Mouse (Mus musculus) lung, embryonic 16.5 days (tissue): Measurements from ENCODE around the gene Cfap221. TPM values are rescaled to one million over a fixed set of nuclear protein-coding genes. Genes with fewer than 3 reads are reported as not detected.

ENCODE experiments used
- ATAC-seq: fragments of 200-750 bp; cut with Nextera tagmentation; 2 replicates; pipeline ENCODE4 v1.8.0; 2017; ENCODE audit warnings: low read depth, mild to moderate bottlenecking, moderate library complexity
- H3K27ac ChIP-seq: fragments of 300-500 bp; sonication (generic); 2 replicates; pipeline ENCODE4 v1.5.1; 2014; ENCODE audit warnings: mild to moderate bottlenecking, control low read depth, low read length
- H3K27me3 ChIP-seq: fragments of 300-500 bp; sonication (generic); 2 replicates; pipeline ENCODE4 v1.6.1; 2014; ENCODE audit warnings: low read depth, low read length, mixed read lengths; ENCODE audit not compliant: control insufficient read depth, insufficient read depth
- H3K36me3 ChIP-seq: fragments of 300-500 bp; sonication (generic); 2 replicates; pipeline ENCODE4 v1.6.1; 2014; ENCODE audit warnings: low read length; ENCODE audit not compliant: control insufficient read depth, insufficient read depth
- H3K4me1 ChIP-seq: fragments of 300-500 bp; sonication (generic); replicated peaks from 2 replicates; pipeline ENCODE4 v1.6.1; 2014; ENCODE audit warnings: low read length, mixed read lengths; ENCODE audit not compliant: control insufficient read depth, insufficient read depth
- H3K4me2 ChIP-seq: fragments of 300-500 bp; sonication (generic); 2 replicates; pipeline ENCODE4 v1.6.1; 2014; ENCODE audit warnings: low read depth, low read length, control low read depth
- H3K4me3 ChIP-seq: fragments of 300-500 bp; sonication (generic); 2 replicates; pipeline ENCODE4 v1.5.1; 2014; ENCODE audit warnings: mild to moderate bottlenecking, low read length, control low read depth
- H3K9ac ChIP-seq: fragments of 300-500 bp; sonication (generic); 2 replicates; pipeline ENCODE4 v1.6.1; 2014; ENCODE audit warnings: low read length, control low read depth
- H3K9me3 ChIP-seq: fragments of 300-500 bp; sonication (generic); 2 replicates; pipeline ENCODE4 v1.6.1; 2016; ENCODE audit warnings: low read length; ENCODE audit not compliant: control insufficient read depth
- WGBS: fragments of 180-500 bp; shearing (Covaris S2); extraction: QIAGEN DNeasy Blood & Tissue Kit; methylation state at CpG from one replicate; pipeline ENCODE4 v1.1.7; 2014; 5-methylcytosine and 5-hydroxymethylcytosine counted together
- polyA plus RNA-seq: library from polyadenylated mRNA; unstranded; fragments of >200 nt; fragmentation: Nextera tagmentation; extraction: Ambion mirVana; gene quantifications from 2 replicates; pipeline ENCODE4 v1.2.1, GENCODE M21; 2015

Cfap221 gene
- polyA plus RNA-seq, 1 experiment from 2014 or later: 1.0 TPM

- Histone ChIP-seq H3K27me3 (no peaks in the 10 kb centered on the region), H3K36me3 (no peaks in the 10 kb centered on the region), H3K9me3 (no peaks in the 10 kb centered on the region), H3K4me1 (peaks cover 4% of the 10 kb centered on the region; the same call in 1 of the 2 replicates), H3K27ac (no peak overlapping the region), H3K4me3 (no peak overlapping the region), H3K4me2 (no peak overlapping the region), H3K9ac (no peak overlapping the region)
- ATAC-seq: no peak; the same call in 1 of the 2 replicates
- 77% methylated on average over 4 of the region's 4 CpGs for WGBS
Measured at GRCm38 (mm10) chr1:119877469-119877868, 119.6 kb downstream of the Cfap221 start.

Other genes with a start within 250 kb of the Cfap221 start
- gene Ptpn4, start 159.6 kb downstream of the Cfap221 start, polyA plus RNA-seq: 4.4 and 6.5 TPM in 2 replicates
- gene Tmem177, start 84.0 kb downstream of the Cfap221 start, polyA plus RNA-seq: 6.7 and 7.6 TPM in 2 replicates
- gene Sctr, start 9.7 kb upstream of the Cfap221 start, polyA plus RNA-seq: 0.16 TPM in 1 of 2 replicates, not detected in the other
- gene Tmem37, start 76.8 kb upstream of the Cfap221 start, polyA plus RNA-seq: 11.4 and 13.6 TPM in 2 replicates
- gene Dbi, start 123.8 kb upstream of the Cfap221 start, polyA plus RNA-seq: 457 and 459 TPM in 2 replicates
- 18.1 and 18.7 TPM in 2 replicates for gene 3110009E18Rik, start 124.0 kb upstream of the Cfap221 start, polyA plus RNA-seq